Mouse (Mus musculus): ENCODE data around the gene Gpx8.

DNA sequence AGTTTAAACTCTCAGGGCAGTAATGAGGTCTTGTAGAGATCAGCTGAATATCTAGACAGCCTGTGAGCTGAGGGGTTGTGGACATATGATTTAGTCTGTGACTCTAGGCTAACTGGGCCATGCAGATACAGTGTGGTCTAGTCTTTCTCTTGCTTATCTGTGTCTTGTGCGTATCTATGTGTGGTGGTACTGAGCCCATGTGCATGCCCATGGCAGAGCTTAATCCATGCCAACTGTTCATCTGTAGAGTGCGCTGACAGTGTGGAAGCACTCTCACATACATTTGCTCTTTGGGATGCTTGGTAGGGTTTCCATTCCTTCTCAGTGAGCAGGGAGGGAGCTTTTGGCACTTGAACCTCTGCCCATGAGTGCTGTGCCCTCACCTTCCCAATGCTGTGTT is 24.7 kb downstream of the Gpx8 start:
- TF ChIP-seq CTCF (IDR thresholded peaks at IDR 0.05; ENCODE audit: low read depth) (no peak), EP300 (IDR thresholded peaks at IDR 0.05; ENCODE audit: low read depth) (no peak)

All from heart, postnatal 0 days (tissue).